Mouse (Mus musculus) right cerebral cortex, postnatal 10 days (tissue): Measurements from ENCODE around the gene Slc5a7.
A peak's percentile ranks its signal among the peaks of the same experiment; 100 is the strongest.

Source experiments
- DNase-seq, 2 experiments: peaks; one replicate each; pipeline ENCODE4 v3.0.0; 2021; ENCODE audit warnings: low spot score in 2 of 2

The Slc5a7 gene

GRCm38 (mm10) chr17:54298934-54299333 is at the start of gene Slc5a7:
TSS of gene Slc5a7 (minus strand) at chr17:54299034.
- DNase-seq, result no peak

DNA sequence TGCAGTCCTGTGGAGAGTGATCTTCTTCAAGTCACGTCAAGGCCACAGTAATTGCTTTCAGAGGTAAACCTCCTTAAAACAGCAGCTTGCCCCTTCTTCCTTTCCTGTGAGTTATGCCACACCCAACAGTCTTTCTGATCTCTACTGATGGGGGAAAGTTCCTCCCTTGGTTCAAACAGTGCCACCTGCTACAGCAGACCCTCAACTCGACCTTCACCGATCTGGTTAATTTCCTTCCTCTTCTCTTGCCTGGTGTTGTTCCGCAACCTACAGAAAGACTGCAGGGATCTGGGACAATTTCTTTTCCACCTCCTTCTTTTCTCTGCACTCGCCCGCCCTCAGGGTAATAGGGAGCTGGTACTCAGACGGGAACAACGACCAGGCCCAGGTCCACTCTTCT is 48.8 kb upstream of the Slc5a7 start:
- DNase-seq, result no peak

- no peak for DNase-seq
Measured at GRCm38 (mm10) chr17:54343395-54343794, 44.6 kb upstream of the Slc5a7 start.

DNA sequence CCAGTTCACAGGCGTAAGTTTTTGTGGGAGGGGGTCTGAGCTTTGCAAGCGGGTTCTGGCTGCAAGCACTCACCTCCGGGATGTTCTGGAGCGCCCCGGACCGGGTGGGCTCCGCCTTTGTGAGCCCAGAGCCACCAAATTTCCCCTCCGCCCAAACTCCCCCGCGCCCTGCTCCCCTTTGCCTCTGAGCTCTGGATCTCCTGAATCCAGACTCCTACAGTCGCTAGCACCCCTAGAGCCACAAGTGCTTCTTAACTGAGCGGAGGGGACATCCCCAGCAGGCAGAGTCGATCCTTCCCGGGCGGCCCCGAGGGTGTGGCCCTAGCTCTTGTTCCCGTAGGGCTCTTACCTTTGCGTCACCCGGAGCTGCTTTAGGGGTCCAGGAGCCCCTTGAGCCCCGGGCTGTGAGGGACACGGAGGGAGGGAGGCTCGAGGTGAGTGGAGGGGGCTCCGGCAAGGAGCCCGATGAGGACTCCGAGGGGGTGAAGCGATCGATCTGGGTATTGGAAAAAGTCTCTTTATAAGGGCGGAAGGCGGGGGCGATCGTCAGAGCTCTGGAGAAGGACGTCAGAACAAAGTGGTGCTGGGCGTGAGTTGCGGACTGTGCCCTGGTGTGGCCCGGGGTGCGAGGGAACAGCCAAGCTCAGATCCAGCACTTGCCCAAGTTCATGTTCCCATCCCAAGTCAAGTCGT is 456 bp downstream of the Slc5a7 start:
- peak; percentile 16 to 17 for DNase-seq

DNA sequence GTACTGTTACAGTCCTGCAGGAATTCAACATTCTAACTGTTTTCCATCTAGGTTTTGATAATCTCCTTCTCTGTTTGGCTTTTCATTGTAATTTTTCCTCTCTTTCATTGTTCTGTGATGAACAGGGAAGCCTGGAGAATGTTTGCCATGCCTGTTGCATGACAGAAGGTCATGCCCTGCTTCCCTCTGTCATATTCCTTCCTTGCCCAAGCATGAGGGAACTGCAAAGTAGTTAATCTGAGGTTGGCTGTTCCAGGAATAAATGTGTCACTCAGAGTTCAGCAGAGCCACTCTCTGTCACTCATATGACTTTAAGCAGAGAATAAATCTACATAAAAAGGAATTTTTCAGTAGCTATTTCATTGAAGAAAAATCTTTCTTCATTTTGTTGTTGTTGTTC is 48.1 kb downstream of the Slc5a7 start:
- DNase-seq, result no peak

- no peak for DNase-seq
Measured at GRCm38 (mm10) chr17:54243650-54244300, 55.1 kb downstream of the Slc5a7 start.

DNA sequence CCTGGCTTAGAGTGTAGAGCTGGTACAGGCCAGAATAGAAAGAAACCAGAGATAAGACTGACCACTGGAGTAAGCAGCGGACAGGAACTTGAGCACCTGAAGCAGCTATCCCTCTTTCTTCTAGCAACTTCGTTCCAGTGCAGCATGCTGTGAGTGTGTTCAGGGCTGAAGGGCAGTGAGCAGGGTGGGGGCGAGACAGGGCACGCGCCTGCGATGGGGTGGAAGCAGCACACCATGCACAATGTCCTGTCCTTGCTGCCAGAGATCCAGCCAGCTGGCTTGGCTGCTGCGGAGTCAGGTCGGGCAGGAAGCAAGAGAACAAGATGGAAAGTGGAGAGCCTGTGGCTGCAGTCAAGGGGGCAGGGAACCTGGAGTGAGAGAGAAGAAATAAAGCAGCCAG is 59.4 kb downstream of the Slc5a7 start:
- DNase-seq, result no peak
